Mouse (Mus musculus): Measurements from ENCODE around the gene Aire.
"Not testable (repeated sequence)": the region's sequence is repeated elsewhere in the genome, so short reads cannot be mapped to it uniquely, and the experiment has no call there.

Gene Aire

DNA sequence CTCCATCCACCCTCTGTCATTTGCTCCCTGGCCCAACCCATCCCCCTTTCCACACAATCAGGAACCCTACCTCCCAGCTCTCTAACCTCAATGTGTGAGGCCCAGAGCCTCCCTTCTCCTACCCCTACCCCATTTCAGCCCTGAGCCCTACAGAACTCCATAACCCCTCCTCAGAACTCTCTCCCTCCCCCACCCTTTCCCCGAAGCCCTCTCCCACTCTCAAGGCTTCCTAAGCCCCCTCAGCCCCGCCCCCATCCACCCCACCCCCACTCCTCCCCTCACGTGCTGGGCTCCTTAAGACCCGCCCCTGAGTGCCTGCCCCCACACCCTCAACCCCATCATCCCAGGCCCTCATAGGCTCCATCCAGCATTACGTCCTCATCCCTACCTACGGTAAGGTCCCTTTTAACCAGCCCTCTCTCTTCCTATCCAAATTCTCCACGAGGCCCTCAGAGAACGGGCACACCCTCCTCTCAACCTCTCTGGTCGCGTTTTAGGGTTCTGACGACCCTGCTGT is 6.2 kb upstream of the Aire start:
- DNase-seq (ENCODE audit: low spot score), result no peak

- DNase-seq (ENCODE audit: low spot score), result no peak
Observed at GRCm38 (mm10) chr10:78048061-78048730, 4.8 kb upstream of the Aire start.

DNA sequence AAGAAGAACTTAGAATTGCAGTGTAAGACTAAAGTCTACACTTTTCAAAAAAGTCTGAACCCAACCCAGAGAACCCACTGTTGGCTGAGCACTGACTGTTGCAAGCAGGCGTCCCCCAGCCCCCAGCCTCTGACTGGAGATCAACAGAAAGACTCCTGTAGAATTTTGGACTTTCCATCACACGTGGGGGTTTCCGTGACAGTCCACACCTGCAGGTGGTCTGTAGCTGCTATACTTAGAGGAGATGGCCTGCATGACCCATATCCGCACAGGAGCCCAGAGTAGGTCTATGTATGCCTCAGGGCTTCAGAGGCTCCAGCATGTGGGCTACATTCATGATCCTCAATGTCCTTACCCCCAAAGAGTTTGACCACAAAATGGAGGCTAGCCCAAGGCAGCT is 3.0 kb upstream of the Aire start:
- no peak for DNase-seq (ENCODE audit: low spot score)

DNA sequence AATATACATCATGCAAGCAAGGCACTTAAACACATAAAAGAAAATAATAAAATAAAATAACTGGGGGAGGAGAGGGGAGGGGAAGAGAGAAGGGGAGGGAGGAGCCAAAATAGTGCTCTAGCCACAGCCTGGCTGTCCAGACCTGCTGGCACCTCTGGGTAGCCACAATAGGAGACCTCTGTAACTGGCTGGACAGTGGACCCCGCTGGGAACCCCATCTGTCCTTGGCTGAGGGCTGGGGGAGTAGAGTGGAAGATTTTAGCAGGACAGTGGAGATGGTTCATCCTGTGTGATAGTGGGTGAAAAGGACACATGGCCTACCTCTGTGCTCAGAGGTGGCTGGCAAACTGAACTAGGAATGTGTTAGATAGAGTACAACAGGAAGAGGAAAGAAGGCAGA is 1.1 kb upstream of the Aire start:
- no peak for DNase-seq (ENCODE audit: low spot score)

GRCm38 (mm10) chr10:78042697-78043405 is 559 bp downstream of the Aire start:
- no peak for DNase-seq (ENCODE audit: low spot score)

DNA sequence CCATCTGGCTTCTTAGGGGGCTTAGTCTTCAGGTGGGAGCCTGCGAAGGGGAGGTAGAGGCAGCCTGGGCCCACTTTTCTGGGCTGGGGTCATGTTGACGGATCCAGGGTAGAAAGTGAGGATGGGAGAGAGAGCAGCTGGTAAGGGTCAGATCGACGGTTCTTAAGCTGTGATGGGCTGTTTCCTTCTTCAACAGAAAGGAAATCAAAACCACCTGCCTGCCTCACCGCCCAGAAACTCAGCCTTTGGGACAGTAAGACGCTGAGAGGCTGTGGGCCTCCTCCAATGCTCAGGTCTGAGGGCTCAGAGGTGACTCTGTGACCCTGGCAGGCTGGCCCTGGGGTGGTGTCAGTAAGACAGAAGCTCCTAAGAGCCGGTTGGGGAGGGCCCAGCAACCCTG is 1.3 kb downstream of the Aire start:
- no peak for DNase-seq (ENCODE audit: low spot score)

GRCm38 (mm10) chr10:78041647-78042046 is 1.8 kb downstream of the Aire start, which contains the start of gene Dnmt3l:
Gene Dnmt3l, plus strand, starts transcription at chr10:78041947.
- DNase-seq (ENCODE audit: low spot score), result no peak

DNA sequence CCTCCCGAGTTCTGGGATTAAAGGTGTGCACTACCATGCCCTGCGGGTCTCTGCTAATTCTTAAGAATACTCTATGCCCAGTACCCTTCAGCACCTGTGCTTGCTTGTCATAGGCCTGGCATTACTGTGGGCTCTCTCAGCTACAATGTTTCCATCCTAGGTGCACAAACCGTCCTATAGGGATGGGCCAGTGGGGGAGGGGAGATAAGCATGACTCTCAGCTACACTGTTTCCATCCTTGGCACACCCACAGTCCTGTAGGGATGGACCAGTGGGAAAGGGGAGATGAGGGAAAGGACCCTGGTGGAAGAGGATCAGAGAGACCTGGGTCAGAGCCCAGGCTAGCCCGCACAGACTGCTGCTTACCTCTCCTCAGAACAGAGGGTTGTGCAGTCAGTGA is 6.3 kb downstream of the Aire start:
- no peak for DNase-seq (ENCODE audit: low spot score)

- DNase-seq (ENCODE audit: low spot score), result no peak
Observed at GRCm38 (mm10) chr10:78031987-78032386, 11.4 kb downstream of the Aire start.

DNA sequence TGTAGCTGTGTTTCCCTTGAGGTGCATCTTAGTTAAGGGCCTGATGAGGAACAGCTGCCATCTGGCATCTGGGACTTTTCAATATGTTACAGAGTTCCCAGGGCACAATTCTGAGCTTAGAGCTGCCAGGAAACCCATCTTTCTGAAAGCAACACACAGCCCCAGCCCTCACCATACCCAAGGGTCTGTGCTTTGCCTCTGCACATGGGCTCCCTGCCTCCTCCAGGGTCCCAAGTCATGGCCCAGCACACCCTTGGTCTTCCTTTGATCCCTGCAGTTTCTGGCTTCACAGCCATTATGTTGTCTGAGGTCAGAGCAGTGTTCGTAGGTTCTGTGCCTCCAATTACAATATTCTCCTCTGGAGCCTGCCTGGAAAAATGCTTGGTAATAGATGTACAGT is 14.3 kb downstream of the Aire start:
- DNase-seq (ENCODE audit: low spot score), result no peak

- peak; percentile 46 for DNase-seq (ENCODE audit: low spot score)
Observed at GRCm38 (mm10) chr10:78028129-78028528, 15.3 kb downstream of the Aire start.

DNA sequence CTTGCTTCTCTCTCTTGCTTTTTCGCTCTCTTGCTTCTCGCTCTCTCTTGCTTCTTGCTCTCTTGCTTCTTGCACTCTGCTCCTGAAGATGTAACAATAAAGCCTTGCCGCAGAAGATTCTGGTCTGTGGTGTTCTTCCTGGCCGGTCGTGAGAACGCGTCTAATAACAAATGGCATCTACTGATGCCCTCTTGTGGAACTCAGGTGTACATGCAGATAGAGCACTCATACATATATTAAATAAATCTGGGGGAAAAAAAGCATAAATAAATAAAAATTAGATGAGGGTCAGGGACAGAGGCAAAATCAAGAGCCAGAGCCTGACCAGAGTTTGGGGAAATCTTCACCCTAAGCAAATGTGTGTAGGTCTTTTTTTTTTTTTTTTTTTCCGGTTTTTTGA is 18.0 kb downstream of the Aire start:
- DNase-seq (ENCODE audit: low spot score), result not testable (repeated sequence)

DNA sequence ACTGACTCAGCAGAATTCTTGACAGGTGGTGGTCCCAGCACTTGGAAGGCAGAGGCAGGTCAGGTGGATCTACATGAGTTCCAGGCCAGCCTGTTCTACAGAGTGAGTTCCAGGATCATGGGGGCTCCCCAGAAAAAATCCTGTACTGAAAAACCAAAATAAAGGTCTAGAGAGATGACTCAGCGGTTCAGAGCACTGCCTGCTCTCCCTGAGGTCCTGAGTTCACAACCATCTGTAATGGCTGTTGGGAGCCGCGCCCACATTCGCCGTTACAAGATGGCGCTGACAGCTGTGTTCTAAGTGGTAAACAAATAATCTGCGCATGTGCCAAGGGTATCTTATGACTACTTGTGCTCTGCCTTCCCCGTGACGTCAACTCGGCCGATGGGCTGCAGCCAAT is 23.4 kb downstream of the Aire start:
- DNase-seq (ENCODE audit: low spot score), result not testable (repeated sequence)

DNA sequence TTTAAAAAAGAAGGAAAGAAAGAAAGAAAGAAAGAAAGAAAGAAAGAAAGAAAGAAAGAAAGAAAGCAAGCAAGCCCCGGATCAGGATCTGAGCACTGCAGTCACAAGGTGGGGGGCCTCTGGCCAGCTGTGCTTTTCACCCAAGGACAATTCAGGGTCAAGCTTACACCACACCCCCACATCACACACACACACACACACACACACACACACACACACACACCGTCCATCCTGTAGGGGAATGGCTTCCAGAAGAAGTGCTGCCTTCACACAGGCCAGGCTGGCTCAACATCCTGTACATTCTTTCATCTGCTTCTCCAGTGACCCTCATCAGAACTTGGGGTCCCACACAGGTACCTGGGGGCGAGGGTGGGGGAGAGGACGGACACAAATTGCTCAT is 24.1 kb downstream of the Aire start:
- DNase-seq (ENCODE audit: low spot score), result no peak

GRCm38 (mm10) chr10:78018797-78019203 is 24.6 kb downstream of the Aire start:
- DNase-seq (ENCODE audit: low spot score), result peak; percentile 58

DNA sequence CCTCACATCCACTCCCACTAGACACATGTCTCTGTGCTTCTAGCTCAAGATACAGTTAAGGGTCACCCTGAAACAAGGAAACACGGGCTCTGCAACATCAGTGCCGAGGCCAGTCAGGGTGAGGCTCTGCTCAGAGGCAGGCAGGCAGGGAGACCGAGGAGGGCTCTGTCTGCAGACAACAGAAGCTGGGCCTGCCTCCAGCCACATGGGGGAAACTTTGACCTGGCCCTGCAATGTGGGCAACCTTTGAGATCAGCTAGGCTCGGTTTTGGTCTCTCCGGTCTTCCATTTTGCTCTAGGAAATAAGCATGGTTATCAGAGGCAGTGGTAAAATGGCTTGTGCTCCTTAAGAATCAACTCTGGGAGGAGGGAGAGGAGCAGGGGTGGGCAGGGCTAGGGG is 27.0 kb downstream of the Aire start:
- DNase-seq (ENCODE audit: low spot score), result no peak

DNA sequence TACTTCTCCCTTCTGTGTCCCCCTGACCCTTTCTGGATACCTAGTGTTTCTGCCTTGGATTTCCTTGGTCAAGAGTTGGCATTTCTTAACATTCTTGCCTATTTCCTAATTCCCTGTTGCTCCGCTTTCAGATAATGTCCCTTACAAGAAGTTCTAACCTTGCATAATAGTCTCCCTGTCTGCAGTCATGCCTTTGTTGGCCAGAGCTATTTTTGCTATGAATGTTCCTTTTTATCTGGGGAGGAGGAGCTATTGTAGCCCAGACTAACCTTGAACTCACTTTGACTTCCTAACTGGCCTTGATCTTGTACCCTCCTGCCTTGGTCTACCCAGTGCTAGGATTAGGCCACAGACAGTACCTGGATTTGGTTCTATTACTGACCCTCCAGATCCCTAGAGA is 27.9 kb downstream of the Aire start:
- DNase-seq (ENCODE audit: low spot score), result no peak

DNA sequence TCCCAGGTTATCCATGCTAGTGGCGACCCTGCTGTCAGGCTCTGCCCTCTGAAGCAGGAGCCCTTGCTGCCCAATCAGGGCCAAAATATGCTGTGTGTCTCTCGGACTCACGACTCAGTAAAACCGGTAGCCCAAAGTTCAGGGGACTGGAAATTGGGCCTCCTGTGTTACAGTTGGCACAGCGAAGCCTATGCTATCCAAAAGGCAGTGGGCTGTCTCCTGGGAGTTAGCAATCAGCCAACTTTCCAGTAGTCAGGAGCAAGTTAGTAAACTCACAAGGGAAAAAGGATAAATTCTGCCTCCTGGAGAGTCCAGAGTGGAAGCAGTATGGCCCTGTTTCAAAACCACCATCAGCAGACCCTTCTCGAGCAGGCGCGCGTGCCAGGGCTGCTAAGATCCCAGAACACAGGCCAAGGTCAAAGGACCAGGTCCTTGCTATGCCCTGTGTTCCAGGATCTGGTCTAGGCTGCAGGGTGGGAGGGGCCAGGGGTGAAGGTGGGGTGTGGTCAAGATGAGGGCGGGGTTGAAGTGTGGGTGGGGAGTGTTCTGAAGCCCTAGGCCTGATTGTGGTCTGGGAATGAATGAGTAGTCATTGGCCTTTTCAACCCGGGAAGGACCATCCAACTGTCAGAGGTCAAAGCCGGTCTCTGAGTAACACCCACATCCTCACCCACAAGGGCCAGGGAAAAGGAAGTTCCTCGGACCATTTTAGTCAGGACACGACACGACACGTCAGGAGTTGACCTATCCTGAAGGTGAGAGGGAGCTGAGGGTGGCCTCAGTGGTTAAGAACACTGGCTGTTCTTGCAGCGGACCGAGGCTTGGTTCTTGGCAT is 30.5 kb downstream of the Aire start:
- no peak for DNase-seq (ENCODE audit: low spot score)

DNA sequence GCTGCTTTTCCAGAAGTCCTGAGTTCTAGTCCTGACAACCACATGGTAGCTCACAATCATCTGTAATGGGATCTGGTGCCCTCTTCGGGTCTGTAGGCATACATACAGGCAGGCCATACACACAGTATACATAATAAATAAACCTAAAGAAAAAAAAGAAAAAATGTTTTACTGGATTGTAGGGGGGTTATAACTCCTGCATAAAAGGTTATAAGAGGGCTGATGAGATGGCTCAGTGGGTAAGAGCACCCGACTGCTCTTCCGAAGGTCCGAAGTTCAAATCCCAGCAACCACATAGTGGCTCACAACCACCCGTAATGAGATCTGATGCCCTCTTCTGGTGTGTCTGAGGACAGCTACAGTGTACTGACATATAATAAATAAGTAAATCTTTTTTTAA is 32.3 kb downstream of the Aire start:
- not testable (repeated sequence) for DNase-seq (ENCODE audit: low spot score)

- DNase-seq (ENCODE audit: low spot score), result no peak
Observed at GRCm38 (mm10) chr10:78010335-78010734, 33.1 kb downstream of the Aire start.

- no peak for DNase-seq (ENCODE audit: low spot score)
Observed at GRCm38 (mm10) chr10:78009945-78010293, 33.5 kb downstream of the Aire start, which contains the start of gene Pfkl. Gene Pfkl, minus strand, starts transcription at chr10:78010083.

DNA sequence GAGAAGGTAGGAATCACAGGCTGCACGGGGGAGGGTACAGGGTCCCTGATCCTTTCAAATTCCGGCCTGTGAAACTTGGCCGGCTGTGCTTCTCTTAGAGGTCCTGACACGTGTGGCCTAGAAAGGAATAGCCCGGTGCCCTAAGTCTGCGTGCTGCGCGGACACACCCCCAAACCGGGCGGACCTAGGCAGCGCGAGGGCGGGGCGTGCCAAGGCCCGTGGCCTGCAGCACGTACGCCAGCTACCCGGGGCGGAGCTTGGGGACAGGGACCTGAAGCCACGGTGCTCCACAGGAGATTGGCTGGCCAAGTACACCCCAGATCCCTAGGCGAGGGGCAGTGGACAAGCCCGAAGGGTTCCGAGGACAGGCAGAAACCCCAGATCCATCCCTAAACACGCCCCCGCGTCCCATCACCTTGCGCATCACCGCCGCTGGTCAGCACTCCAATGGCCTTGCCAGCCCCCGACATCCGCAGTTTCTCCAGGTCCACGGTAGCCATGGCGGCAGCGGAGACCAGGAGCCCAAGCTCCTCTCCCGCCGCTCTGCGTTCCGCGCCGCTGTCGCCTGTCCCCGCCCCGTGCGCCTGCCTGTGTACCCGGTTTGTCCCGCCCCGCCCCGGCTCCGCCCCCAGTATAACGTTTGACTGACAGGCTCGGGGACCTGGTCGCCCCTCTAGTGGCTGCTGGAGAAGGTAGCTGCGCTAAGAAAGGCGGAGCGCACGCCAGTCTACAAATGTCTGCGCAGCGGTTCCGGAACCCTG is 34.0 kb downstream of the Aire start:
- peak; percentile 84 for DNase-seq (ENCODE audit: low spot score)
